Mouse (Mus musculus) neutrophil, adult 5-6 weeks (primary cell): ENCODE data around the gene Dlg5. TPM values are rescaled to one million over a fixed set of nuclear protein-coding genes. Genes with fewer than 3 reads are reported as not detected.

ENCODE experiments used
- ATAC-seq: fragments of 151-379, 151-347 bp; 2 replicates; pipeline ENCODE4 v1.8.0; 2017; ENCODE audit warnings: mild to moderate bottlenecking, moderate TSS enrichment; ENCODE audit not compliant: insufficient number of reproducible peaks, poor library complexity, low FRiP score, severe bottlenecking; ENCODE audit errors: extremely low read depth
- total RNA-seq: library from RNA; stranded (forward); fragments of 200-1000 nt; gene quantifications from 2 replicates; pipeline ENCODE4 v1.2.3, GENCODE M21; 2017

Gene Dlg5
- total RNA-seq, 1 experiment from 2014 or later, result not detected

GRCm38 (mm10) chr14:24142926-24143430 lies 102.7 kb downstream of the Dlg5 start:
- ATAC-seq, result no peak

GRCm38 (mm10) chr14:24141727-24142126 lies 104.0 kb downstream of the Dlg5 start:
- no peak for ATAC-seq

- ATAC-seq, result no peak
Observed at GRCm38 (mm10) chr14:24140297-24140812, 105.4 kb downstream of the Dlg5 start.

DNA sequence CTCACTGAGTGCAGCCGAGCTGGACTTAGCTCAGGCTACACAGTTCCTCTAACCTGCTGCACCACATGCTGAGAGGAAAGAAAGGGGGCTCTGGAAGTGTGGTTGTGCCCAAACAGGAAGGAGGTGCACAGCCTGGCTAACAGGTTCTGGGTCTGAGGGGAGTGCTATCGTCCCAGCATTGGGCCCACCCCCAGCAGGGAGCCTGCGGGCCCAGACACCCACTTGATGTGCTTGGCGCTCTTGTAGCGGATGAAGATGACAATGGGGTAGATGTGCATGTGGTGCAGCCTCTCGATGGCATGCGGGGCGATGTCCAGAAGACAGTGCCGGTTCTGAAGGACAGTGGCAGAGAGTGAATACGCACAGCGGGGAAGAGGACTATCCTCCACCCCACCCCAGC lies 108.8 kb downstream of the Dlg5 start:
- no peak for ATAC-seq

DNA sequence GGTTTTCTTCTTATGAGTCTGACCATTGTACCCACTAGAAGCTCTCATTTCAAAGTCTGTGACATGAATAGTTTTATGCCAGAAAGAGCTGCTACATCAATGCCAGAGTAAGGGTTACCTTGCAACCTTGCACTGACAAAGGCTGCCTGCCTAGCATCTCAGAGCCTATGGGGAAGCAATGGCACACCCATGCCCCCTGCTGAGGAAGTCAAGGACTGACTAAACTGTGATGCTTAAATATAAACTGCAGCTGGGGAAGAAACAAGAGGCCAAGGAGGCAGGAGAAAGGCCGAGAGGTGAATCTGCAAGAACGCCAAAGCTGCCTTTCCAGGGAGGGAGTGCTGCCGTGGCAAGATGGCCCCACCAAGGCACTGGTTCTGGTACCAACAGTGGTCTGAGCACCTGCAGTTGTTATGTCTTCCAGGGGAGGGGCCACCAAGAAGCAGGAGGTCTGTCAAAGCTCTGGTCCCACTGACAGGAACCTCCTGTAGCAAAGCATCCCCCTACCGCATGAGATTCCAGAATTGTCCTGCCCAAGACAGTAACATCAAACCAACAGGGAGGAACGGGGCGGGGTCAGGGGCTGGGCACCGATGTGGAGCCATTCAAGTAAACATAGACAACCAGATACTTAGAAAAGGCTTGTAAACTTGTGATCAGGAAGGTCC lies 111.0 kb downstream of the Dlg5 start:
- ATAC-seq, result no peak

DNA sequence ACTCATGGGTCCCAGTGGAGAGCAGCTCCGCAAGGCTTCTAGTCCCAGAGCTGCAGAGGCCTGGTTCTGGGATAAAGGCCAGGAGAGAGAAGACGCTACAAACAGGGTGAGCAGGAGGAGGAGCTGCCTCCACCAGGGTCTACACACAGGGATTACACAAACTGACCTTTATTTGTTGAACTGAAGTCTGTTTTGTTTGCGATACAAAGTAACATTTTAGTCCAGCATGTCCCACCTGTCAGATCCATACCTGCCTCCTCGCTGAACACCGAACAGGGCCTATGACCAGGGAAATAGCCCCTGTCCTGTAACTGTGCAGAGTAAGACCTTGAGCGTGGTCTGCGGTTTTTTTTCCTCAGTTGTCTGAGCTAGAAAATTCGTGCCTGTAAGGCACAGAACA lies 111.9 kb downstream of the Dlg5 start:
- ATAC-seq, result no peak

GRCm38 (mm10) chr14:24132092-24132491 lies 113.6 kb downstream of the Dlg5 start:
- ATAC-seq, result no peak

- ATAC-seq, result no peak
Observed at GRCm38 (mm10) chr14:24125069-24125468, 120.7 kb downstream of the Dlg5 start.

GRCm38 (mm10) chr14:24124171-24124570 lies 121.5 kb downstream of the Dlg5 start:
- no peak for ATAC-seq

GRCm38 (mm10) chr14:24106734-24107133 lies 139.0 kb downstream of the Dlg5 start:
- no peak for ATAC-seq

GRCm38 (mm10) chr14:24098828-24099227 lies 146.9 kb downstream of the Dlg5 start:
- no peak for ATAC-seq

DNA sequence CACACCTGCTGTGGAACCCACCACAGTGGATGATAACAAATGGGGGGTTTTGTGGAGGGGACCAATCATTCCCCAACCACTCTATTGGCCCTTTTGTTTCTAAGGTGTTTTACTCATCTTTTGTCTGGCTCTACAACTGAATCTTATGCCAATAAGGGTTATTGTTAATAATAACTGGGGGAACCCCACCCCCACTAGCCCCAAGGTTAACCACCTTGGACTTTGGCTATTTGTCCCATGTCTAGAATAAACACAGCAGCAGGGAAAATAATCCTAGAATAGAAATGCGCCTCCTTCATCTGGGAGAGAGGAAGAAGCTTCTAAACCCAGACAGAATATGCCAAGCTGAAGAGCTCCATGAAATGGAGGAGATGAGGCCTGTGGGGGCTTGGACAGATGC lies 151.1 kb downstream of the Dlg5 start:
- ATAC-seq, result no peak

GRCm38 (mm10) chr14:24093221-24093620 lies 152.5 kb downstream of the Dlg5 start:
- no peak for ATAC-seq

- ATAC-seq, result no peak
Observed at GRCm38 (mm10) chr14:24092391-24092790, 153.3 kb downstream of the Dlg5 start.

GRCm38 (mm10) chr14:24090790-24091189 lies 154.9 kb downstream of the Dlg5 start:
- ATAC-seq, result no peak

DNA sequence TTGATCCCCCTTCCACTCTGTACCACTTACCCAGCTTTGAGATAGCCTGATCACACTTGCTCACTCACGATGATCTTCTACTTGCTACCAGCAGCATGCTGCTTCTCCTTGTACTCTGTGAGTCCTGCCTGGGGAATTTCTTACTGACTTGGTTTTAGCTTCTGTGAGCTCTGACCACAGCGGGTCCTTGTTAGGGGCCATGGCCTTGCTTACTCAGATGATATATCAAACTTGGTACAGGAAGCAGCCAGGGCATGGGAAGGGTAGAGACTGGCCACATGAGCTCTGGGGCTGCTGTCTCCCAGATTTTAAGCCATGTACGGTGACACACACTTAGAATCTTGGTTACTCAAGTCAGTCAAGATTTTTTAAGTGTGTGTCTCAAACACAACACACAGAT lies 156.5 kb downstream of the Dlg5 start:
- no peak for ATAC-seq

- ATAC-seq, result no peak
Observed at GRCm38 (mm10) chr14:24087430-24087829, 158.3 kb downstream of the Dlg5 start.

DNA sequence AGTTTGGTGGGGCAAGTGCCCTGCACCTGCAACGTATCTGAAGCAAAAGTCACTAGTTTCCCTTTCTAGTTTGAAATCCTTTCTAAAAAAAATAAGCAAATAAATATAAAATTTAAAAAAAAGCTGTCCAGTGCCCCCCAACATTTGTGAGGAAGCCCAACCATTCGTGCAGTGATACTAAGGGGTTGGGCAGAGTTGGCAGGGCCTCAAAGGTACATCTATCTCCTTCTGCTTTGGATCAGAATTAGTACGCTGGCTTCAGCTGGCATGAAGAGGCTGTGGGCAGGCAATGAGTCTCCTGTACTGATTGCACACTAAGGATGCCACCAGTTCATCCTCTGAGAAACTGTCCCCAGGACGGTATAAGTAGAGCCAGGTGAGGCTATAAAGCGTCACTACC lies 159.2 kb downstream of the Dlg5 start:
- no peak for ATAC-seq
